Mouse (Mus musculus) hindbrain, embryonic 14.5 days (tissue): ENCODE data around the gene Gja5. TPM values are rescaled to one million over a fixed set of nuclear protein-coding genes. Genes with fewer than 3 reads are reported as not detected.
A peak's percentile ranks its signal among the peaks of the same experiment; 100 is the strongest.

Experiments used
- ATAC-seq: fragments of 200-750 bp; cut with Nextera tagmentation; 2 replicates; pipeline ENCODE4 v1.8.0; 2017; ENCODE audit warnings: moderate number of reproducible peaks, mild to moderate bottlenecking, moderate TSS enrichment, moderate library complexity; ENCODE audit not compliant: low FRiP score
- DNase-seq: peaks from one replicate; pipeline ENCODE4 v3.0.0-alpha.2; 2015; ENCODE audit warnings: low spot score
- H3K27ac ChIP-seq: fragments of 300-500 bp; sonication (generic); 2 replicates; pipeline ENCODE4 v1.5.1; 2014; ENCODE audit warnings: mild to moderate bottlenecking, moderate library complexity
- H3K27me3 ChIP-seq: fragments of 300-500 bp; sonication (generic); 2 replicates; pipeline ENCODE4 v1.6.1; 2014; ENCODE audit warnings: mild to moderate bottlenecking, low read length, mixed read lengths; ENCODE audit not compliant: control insufficient read depth, insufficient read depth
- H3K36me3 ChIP-seq: fragments of 300-500 bp; sonication (generic); replicated peaks from 2 replicates; pipeline ENCODE4 v1.6.1; 2014; ENCODE audit not compliant: control insufficient read depth, insufficient read depth
- H3K4me1 ChIP-seq: fragments of 300-500 bp; sonication (generic); replicated peaks from 2 replicates; pipeline ENCODE4 v1.6.1; 2014; ENCODE audit warnings: antibody characterized with exemption, low read length, mixed read lengths; ENCODE audit not compliant: control insufficient read depth, insufficient read depth
- H3K4me2 ChIP-seq: fragments of 300-500 bp; sonication (generic); replicated peaks from 2 replicates; pipeline ENCODE4 v1.6.1; 2014; ENCODE audit warnings: mild to moderate bottlenecking, moderate library complexity
- H3K4me3 ChIP-seq: fragments of 300-500 bp; sonication (generic); replicated peaks from 2 replicates; pipeline ENCODE4 v1.5.1; 2014; ENCODE audit warnings: mild to moderate bottlenecking, low read length
- H3K9ac ChIP-seq: fragments of 300-500 bp; sonication (generic); 2 replicates; pipeline ENCODE4 v1.6.1; 2014
- H3K9me3 ChIP-seq: fragments of 300-500 bp; sonication (generic); 2 replicates; pipeline ENCODE4 v1.6.1; 2016; ENCODE audit warnings: low read length; ENCODE audit not compliant: control insufficient read depth
- WGBS: fragments of 180-500 bp; shearing (Covaris S2); extraction: QIAGEN DNeasy Blood & Tissue Kit; methylation state at CpG from one replicate; pipeline ENCODE4 v1.1.7; 2014; 5-methylcytosine and 5-hydroxymethylcytosine counted together
- polyA plus RNA-seq: library from polyadenylated mRNA; unstranded; fragments of >200 nt; fragmentation: Nextera tagmentation; extraction: Ambion mirVana; gene quantifications from 2 replicates; pipeline ENCODE4 v1.2.1, GENCODE M21; 2014

Gja5 gene
- polyA plus RNA-seq, result 1.3 TPM in 2 replicates

- no peaks in the 10 kb centered on the region for H3K9me3 ChIP-seq
- H3K4me3 ChIP-seq, result peak within 1 kb of the TSS; percentile 70
- H3K9ac ChIP-seq, result peak within 1 kb of the TSS; percentile 82
- H3K36me3 ChIP-seq, result no peaks in the 10 kb centered on the region
- peaks cover 10% of the 10 kb centered on the region for H3K4me1 ChIP-seq
- peak; percentile 16; the same call in 1 of the 2 replicates for ATAC-seq
- 15% methylated on average over 14 of the region's 14 CpGs for WGBS
- H3K27me3 ChIP-seq, result peaks cover 4% of the 10 kb centered on the region; the same call in 1 of the 2 replicates
- peak within 1 kb of the TSS; percentile 78 for H3K4me2 ChIP-seq
- no peak for DNase-seq
- H3K27ac ChIP-seq, result 0 out of 2 replicates have a peak within 1 kb of the TSS, but pooled peaks have one; percentile 10
Observed at GRCm38 (mm10) chr3:96904393-96904792, at the start of gene Gja5. Gene Gja5 (plus strand): TSS chr3:96904693.

GRCm38 (mm10) chr3:96855833-96856232 is 48.7 kb upstream of the Gja5 start:
- no peak overlapping the region for H3K4me3 ChIP-seq
- no peak for DNase-seq

GRCm38 (mm10) chr3:96860498-96860897 is 44.0 kb upstream of the Gja5 start:
- Histone ChIP-seq H3K4me3 (no peak overlapping the region), H3K4me2 (no peak overlapping the region), H3K27me3 (no peaks in the 10 kb centered on the region), H3K36me3 (no peaks in the 10 kb centered on the region), H3K9me3 (no peaks in the 10 kb centered on the region), H3K4me1 (no peaks in the 10 kb centered on the region), H3K27ac (no peak overlapping the region), H3K9ac (no peak overlapping the region)
- 96% methylated on average over 5 of the region's 5 CpGs for WGBS
- ATAC-seq (no peak), DNase-seq (no peak)

More at GRCm38 (mm10) chr3:96855833-96856232, 48.7 kb upstream of the Gja5 start:
- Histone ChIP-seq H3K36me3 (no peaks in the 10 kb centered on the region), H3K9ac (no peak overlapping the region), H3K27ac (no peak overlapping the region), H3K9me3 (no peaks in the 10 kb centered on the region), H3K4me1 (no peaks in the 10 kb centered on the region), H3K4me2 (no peak overlapping the region), H3K27me3 (no peaks in the 10 kb centered on the region)
- ATAC-seq, result no peak
- 80% methylated on average over 3 of the region's 3 CpGs for WGBS

GRCm38 (mm10) chr3:96867863-96868262 is 36.6 kb upstream of the Gja5 start:
- ATAC-seq, result no peak
- Histone ChIP-seq H3K9me3 (no peaks in the 10 kb centered on the region), H3K9ac (no peak overlapping the region), H3K4me2 (no peak overlapping the region), H3K27me3 (no peaks in the 10 kb centered on the region), H3K27ac (no peak overlapping the region), H3K4me1 (no peaks in the 10 kb centered on the region), H3K4me3 (no peak overlapping the region), H3K36me3 (peaks cover 52% of the 10 kb centered on the region)
- 92% methylated on average over 3 of the region's 3 CpGs for WGBS
- no peak for DNase-seq

GRCm38 (mm10) chr3:96868566-96868965 is 35.9 kb upstream of the Gja5 start:
- H3K9ac ChIP-seq, result no peak overlapping the region
- no peaks in the 10 kb centered on the region for H3K9me3 ChIP-seq
- no peak overlapping the region for H3K4me2 ChIP-seq
- ATAC-seq, result no peak
- H3K36me3 ChIP-seq, result peaks cover 59% of the 10 kb centered on the region
- no peak overlapping the region for H3K27ac ChIP-seq
- 94% methylated on average over 8 of the region's 8 CpGs for WGBS
- no peaks in the 10 kb centered on the region for H3K4me1 ChIP-seq
- no peak overlapping the region for H3K4me3 ChIP-seq
- DNase-seq, result no peak
- H3K27me3 ChIP-seq, result no peaks in the 10 kb centered on the region

GRCm38 (mm10) chr3:96869091-96869490 is 35.4 kb upstream of the Gja5 start:
- DNase-seq (no peak), ATAC-seq (no peak)
- Histone ChIP-seq H3K27me3 (no peaks in the 10 kb centered on the region), H3K36me3 (peaks cover 63% of the 10 kb centered on the region), H3K4me2 (no peak overlapping the region), H3K9me3 (no peaks in the 10 kb centered on the region), H3K4me3 (no peak overlapping the region), H3K9ac (no peak overlapping the region), H3K4me1 (no peaks in the 10 kb centered on the region), H3K27ac (no peak overlapping the region)
- WGBS, result 93% methylated on average over 7 of the region's 7 CpGs

GRCm38 (mm10) chr3:96870270-96870669 is 34.2 kb upstream of the Gja5 start:
- no peaks in the 10 kb centered on the region for H3K9me3 ChIP-seq
- no peak overlapping the region for H3K4me3 ChIP-seq
- peaks cover 74% of the 10 kb centered on the region for H3K36me3 ChIP-seq
- H3K9ac ChIP-seq, result no peak overlapping the region
- H3K27ac ChIP-seq, result no peak overlapping the region
- ATAC-seq (no peak), DNase-seq (no peak)
- no peaks in the 10 kb centered on the region for H3K27me3 ChIP-seq
- WGBS, result 100% methylated on average over 2 of the region's 2 CpGs
- no peak overlapping the region for H3K4me2 ChIP-seq
- H3K4me1 ChIP-seq, result no peaks in the 10 kb centered on the region

- 93% methylated on average over 8 of the region's 8 CpGs for WGBS
- Histone ChIP-seq H3K27me3 (no peaks in the 10 kb centered on the region), H3K27ac (no peak overlapping the region), H3K9me3 (no peaks in the 10 kb centered on the region), H3K4me1 (no peaks in the 10 kb centered on the region), H3K4me3 (no peak overlapping the region), H3K4me2 (no peak overlapping the region), H3K9ac (no peak overlapping the region), H3K36me3 (peaks cover 82% of the 10 kb centered on the region)
- DNase-seq (no peak), ATAC-seq (no peak)
Observed at GRCm38 (mm10) chr3:96871070-96871469, 33.4 kb upstream of the Gja5 start.

- H3K9me3 ChIP-seq, result no peaks in the 10 kb centered on the region
- H3K27ac ChIP-seq, result no peak overlapping the region
- DNase-seq (no peak), ATAC-seq (no peak)
- no peaks in the 10 kb centered on the region for H3K4me1 ChIP-seq
- no peak overlapping the region for H3K4me2 ChIP-seq
- H3K9ac ChIP-seq, result no peak overlapping the region
- 96% methylated on average over 8 of the region's 8 CpGs for WGBS
- H3K4me3 ChIP-seq, result no peak overlapping the region
- no peaks in the 10 kb centered on the region for H3K27me3 ChIP-seq
- H3K36me3 ChIP-seq, result peaks cover 94% of the 10 kb centered on the region
Observed at GRCm38 (mm10) chr3:96872501-96872900, 32.0 kb upstream of the Gja5 start.
